Mouse (Mus musculus) 3T3-L1 (cell line): ENCODE results near the gene Cog1.
A peak's percentile ranks its signal among the peaks of the same experiment; 100 is the strongest.

Experiments
- DNase-seq: peaks from one replicate; pipeline ENCODE4 v3.0.0-alpha.2; 2015; ENCODE audit warnings: low read depth, low spot score

Cog1 gene

GRCm38 (mm10) chr11:113631862-113632261 lies 17.1 kb upstream of the Cog1 start:
- DNase-seq = no peak

- DNase-seq = no peak
Measured at GRCm38 (mm10) chr11:113632303-113632702, 16.7 kb upstream of the Cog1 start.

- no peak for DNase-seq
Measured at GRCm38 (mm10) chr11:113633398-113633797, 15.6 kb upstream of the Cog1 start.

- no peak for DNase-seq
Measured at GRCm38 (mm10) chr11:113634699-113635121, 14.3 kb upstream of the Cog1 start.

DNA sequence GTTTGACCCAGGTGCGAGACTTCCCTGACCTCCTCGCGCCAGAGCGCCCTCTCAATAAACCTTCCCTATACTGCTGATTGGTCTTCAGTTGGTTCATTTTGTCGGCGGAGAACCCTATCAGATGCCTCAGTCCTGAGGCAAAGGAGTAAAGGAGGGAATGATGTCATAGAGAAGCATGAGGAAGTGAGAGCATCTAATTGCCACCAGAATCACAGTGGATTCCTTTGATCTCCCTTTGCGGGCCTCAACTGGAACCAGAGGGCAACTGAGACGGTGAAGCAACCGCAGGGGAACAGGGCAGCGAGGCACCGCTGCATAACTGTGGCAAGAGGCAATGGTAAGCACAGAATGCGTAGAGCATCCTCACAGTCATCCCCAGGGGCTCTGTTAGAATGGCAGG lies 10.3 kb upstream of the Cog1 start:
- DNase-seq = no peak

- no peak for DNase-seq
Measured at GRCm38 (mm10) chr11:113645181-113645580, 3.8 kb upstream of the Cog1 start.

- peak; percentile 71 for DNase-seq
Measured at GRCm38 (mm10) chr11:113648152-113648551, 817 bp upstream of the Cog1 start.

GRCm38 (mm10) chr11:113649353-113650210 lies 613 bp downstream of the Cog1 start, which contains the start of gene Slc39a11:
Gene Slc39a11 (minus strand): TSS chr11:113650079.
- DNase-seq = peak; percentile 71

- no peak for DNase-seq
Measured at GRCm38 (mm10) chr11:113651206-113651906, 2.4 kb downstream of the Cog1 start.

- DNase-seq = no peak
Measured at GRCm38 (mm10) chr11:113651907-113652273, 2.9 kb downstream of the Cog1 start.

DNA sequence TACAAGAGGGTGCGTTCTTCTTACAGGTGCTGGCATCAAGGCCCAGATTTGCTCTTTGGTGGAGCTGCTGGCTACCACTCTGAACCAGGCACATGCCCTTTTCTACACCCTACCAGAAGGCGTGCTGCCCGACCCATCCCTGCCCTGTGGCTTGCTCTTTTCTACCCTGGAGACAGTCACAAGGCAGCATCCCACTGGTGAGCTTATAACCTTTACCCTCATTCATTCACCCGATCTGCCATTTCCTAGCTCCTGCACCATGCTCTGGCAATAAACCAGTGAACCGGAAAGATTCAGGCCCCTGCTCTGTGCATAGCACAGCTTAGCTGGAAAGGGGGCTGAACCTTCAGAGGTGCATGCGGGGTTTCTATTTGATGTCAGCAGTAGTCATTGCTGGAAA lies 3.5 kb downstream of the Cog1 start:
- no peak for DNase-seq

- DNase-seq = no peak
Measured at GRCm38 (mm10) chr11:113654105-113654504, 5.1 kb downstream of the Cog1 start.

GRCm38 (mm10) chr11:113654561-113655270 lies 5.7 kb downstream of the Cog1 start:
- DNase-seq = peak; percentile 70

- DNase-seq = no peak
Measured at GRCm38 (mm10) chr11:113656511-113656932, 7.6 kb downstream of the Cog1 start.

DNA sequence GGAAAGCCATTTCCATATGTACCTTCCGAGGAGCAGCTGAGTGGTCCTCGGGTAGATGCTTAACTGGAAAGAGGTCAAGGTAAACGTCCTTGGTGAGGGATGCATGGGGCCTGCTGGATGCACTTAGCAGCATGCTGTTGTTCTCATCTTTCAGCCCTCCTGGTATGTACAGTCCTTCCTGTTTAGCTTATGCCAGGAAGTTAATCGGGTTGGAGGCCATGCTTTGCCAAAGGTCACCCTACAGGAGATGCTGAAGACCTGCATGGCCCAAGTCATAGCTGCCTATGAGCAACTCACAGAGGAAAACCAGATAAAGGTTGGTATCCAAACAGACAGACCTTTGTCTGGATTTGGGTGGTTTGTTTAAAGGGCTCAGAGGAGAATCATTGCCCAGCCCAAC lies 8.3 kb downstream of the Cog1 start:
- DNase-seq = no peak

GRCm38 (mm10) chr11:113658319-113658718 lies 9.3 kb downstream of the Cog1 start:
- no peak for DNase-seq

DNA sequence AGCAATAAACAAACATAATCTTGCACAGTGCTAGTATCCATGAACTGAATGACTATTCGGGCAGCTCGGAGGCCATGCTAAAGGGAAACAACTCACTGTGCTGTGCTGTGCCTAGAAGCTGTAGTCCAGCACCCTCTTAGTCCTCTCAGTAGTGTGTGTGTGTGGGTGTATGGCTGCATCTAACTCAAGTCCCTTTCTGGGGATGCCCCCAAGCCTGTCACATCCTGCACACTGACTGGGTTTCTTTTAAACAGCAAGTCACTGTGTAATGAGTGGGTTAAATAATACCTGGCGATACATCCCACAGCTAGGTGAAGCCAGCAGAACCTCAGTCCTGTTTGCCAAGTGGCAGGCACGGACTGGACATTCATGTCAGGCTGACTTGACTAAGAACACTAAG lies 9.8 kb downstream of the Cog1 start:
- DNase-seq = no peak

GRCm38 (mm10) chr11:113660213-113660612 lies 11.2 kb downstream of the Cog1 start:
- DNase-seq = peak; percentile 38

DNA sequence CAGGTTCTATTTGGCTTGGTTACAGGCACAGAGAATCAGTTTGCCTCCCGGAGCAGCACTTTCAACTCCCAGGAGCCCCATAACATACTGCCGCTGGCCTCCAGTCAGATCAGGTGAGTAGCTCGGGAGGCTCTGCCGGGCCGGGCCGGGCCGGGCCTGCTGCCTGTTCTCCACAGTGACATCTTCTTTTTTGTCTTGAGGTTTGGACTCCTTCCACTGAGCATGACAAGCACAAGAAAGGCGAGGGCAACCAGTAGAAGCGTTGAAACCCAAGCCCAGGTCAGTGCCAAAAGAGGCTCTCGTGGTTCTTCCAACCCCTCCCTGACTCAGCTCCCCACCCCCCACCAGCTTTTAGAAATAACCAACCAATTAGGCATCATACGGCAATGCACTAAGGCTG lies 12.0 kb downstream of the Cog1 start:
- DNase-seq = peak; percentile 64

- no peak for DNase-seq
Measured at GRCm38 (mm10) chr11:113661835-113662351, 12.9 kb downstream of the Cog1 start.

GRCm38 (mm10) chr11:113664279-113664678 lies 15.3 kb downstream of the Cog1 start:
- DNase-seq = no peak

- DNase-seq = no peak
Measured at GRCm38 (mm10) chr11:113666205-113666604, 17.2 kb downstream of the Cog1 start.
